Mouse (Mus musculus): ENCODE results near the gene Usp36.

GRCm38 (mm10) chr11:118239281-118240198 is 50.5 kb downstream of the Usp36 start:
- no peak for TF ChIP-seq CTCF (conservative IDR thresholded peaks at IDR 0.05; ENCODE audit: low read length)
- TF ChIP-seq POU5F1 (IDR thresholded peaks at IDR 0.05; ENCODE audit: borderline replicate concordance, low read length): no peak
- TF ChIP-seq NANOG (IDR thresholded peaks at IDR 0.05; ENCODE audit: borderline replicate concordance, low read length): no peak

Data from E14TG2a.4 (cell line).